Mouse (Mus musculus): ENCODE data around the gene Nxn. TPM values are rescaled to one million over a fixed set of nuclear protein-coding genes. Genes with fewer than 3 reads are reported as not detected.

Gene Nxn
- polyA plus RNA-seq, 1 experiment from 2014 or later: 32.2 TPM

DNA sequence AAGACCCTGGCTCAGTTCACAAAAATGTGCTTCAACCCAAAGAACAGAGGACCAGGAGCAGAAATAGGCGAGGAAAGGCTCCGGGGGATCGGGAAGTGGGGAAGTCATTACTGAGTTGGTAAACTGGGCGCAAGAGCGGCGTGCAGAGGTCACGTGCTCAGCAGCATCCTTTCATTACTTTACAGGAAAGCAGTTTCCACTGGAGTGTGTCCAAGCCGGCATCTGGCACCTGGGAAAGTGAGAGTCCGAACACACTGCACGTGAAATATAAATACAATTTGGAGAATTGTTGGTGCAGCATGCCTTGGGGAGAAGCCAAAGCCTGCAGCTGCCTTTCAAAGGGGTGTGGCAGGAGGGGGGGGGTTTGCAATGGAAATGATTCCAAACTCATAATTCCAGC is 2.5 kb upstream of the Nxn start:
- no peak for DNase-seq (ENCODE audit: low spot score)

DNA sequence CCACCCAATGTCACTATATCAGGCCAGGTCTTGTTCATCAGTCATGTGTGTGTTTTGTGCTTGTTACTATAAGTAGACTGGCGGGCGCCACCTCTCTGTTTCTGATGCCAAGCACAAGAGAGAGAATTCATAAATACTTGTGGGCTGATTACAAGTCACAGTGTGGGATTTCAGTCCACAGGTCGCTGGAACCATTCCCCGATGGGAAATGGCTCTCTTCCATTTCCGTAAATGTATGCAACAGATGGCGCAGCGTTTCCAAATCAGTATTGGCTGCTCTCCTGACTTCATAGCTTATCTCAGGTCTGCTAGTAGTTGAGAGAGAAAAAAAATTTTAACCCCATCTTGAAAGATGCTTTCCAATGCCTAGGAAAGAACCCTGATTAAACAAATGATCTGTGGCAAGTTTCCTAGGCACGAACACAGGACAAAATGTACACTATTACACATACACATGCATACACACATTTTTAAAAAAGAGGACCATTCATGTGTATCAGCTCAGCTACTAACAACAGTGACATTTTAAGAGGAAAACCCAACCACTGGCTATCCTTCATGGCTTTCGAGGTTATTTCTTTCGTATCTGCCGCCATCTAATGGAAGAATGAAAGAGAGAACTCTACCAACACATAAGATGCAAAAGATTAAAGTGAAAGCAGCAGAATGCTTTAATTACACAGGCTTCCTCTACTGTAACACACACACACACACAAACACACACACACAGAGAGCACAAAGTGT is 819 bp upstream of the Nxn start:
- peak; percentile 58 for DNase-seq (ENCODE audit: low spot score)

DNA sequence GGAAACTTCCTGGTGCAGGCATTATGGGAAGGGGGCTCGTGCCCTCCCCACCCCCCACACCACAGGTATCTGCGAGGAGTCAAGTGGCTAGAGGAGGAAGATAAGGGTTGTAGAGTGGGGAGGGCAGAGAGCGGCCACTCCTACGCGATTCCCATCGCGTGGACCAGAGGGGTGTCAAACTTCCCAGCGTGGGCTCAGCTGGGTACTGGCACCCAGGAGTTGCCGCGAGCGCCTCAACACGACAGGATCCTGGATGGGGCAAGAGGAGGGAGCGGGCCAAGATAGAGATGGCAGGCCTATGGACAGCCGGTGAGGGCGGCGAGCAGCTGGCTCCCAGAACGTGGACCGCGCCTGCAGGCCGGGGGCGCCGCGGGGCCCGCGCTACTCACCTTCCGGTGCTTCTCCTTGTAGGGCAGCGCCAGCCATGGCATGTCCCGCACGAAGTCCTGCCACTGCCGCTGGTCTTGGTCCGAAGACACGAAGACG is 585 bp downstream of the Nxn start:
- DNase-seq (ENCODE audit: low spot score): no peak

- peak; percentile 22 for DNase-seq (ENCODE audit: low spot score)
Measured at GRCm38 (mm10) chr11:76397650-76398311, 1.2 kb downstream of the Nxn start.

GRCm38 (mm10) chr11:76392996-76393395 is 5.9 kb downstream of the Nxn start:
- no peak for DNase-seq (ENCODE audit: low spot score)

DNA sequence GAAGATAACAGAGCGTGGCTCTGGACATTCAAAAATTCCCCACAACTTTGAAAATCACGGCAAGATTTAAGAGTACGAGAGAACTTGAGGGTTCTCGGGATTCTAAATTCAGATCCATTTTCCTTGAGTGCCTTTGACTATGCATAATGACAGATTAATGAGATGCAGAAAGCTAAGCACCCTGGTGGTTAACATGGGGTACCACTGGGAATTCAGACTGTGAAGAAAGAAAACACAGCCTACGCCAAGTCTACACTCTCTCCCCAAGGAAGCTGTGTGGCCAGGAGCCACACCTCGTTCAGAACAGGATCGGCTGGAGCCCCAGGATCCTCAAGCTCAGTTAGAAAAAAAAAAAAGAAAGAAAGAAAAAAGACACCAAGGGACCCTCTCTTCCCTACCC is 6.4 kb downstream of the Nxn start:
- no peak for DNase-seq (ENCODE audit: low spot score)

DNA sequence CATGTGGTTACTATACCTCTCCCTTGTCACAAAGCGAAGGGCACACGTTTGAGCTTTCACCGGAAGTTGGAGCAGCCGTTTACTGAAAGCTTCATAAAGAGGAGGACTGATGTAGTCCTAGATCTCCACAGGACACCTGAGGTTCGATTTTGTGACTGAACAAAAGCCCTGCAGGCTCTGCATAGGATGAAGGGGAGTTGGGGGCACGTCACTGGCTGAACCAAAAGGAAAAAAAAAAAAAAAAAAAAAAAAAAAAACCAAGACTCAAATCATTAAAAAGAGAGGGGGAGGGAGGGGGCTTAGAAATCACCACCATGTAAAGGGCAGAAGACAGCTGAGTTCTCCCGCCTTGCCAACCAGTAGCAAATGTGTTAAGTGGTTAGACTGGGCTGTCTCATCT is 10.2 kb downstream of the Nxn start:
- no peak for DNase-seq (ENCODE audit: low spot score)

- no peak for DNase-seq (ENCODE audit: low spot score)
Measured at GRCm38 (mm10) chr11:76387097-76387496, 11.8 kb downstream of the Nxn start.

- DNase-seq (ENCODE audit: low spot score): no peak
Measured at GRCm38 (mm10) chr11:76385746-76386145, 13.2 kb downstream of the Nxn start.

GRCm38 (mm10) chr11:76385017-76385416 is 13.9 kb downstream of the Nxn start:
- no peak for DNase-seq (ENCODE audit: low spot score)

GRCm38 (mm10) chr11:76384307-76384706 is 14.6 kb downstream of the Nxn start:
- DNase-seq (ENCODE audit: low spot score): no peak

GRCm38 (mm10) chr11:76382711-76383324 is 16.1 kb downstream of the Nxn start:
- no peak for DNase-seq (ENCODE audit: low spot score)

DNA sequence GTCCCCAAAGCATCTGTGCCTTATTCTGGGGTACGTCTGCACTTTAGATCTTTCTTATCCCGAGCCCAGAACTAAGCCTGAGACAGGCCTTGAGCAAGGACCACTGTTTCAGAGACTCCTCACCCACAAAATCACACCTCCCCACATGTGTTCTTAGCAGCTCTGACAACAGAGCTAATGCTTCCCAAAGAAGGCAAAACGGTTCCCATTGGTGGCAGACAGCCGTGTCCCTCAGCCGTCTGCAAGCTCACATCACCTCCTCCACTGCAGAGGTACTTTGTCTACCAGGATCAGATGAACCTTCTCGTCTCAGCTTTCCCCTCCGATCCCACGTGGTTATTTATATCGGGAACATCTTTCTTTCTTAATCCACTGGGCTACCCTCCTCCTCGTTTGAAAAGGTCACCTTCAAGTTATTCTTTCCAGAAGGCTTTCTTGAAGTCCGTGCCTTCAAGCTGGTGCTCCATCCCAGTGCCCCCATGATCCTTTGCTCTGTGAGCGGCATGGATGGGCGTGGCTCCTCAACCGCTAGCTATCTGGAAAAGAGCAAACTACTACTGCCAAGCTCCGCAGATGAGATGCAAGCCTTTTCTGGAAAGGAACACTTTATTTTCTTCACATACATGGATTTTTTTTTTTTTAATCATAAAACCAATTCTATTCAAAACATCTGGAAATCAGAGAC is 17.6 kb downstream of the Nxn start:
- no peak for DNase-seq (ENCODE audit: low spot score)

- no peak for DNase-seq (ENCODE audit: low spot score)
Measured at GRCm38 (mm10) chr11:76379921-76380544, 18.9 kb downstream of the Nxn start.

- DNase-seq (ENCODE audit: low spot score): no peak
Measured at GRCm38 (mm10) chr11:76376425-76376824, 22.5 kb downstream of the Nxn start.

GRCm38 (mm10) chr11:76374491-76375185 is 24.3 kb downstream of the Nxn start:
- DNase-seq (ENCODE audit: low spot score): no peak

GRCm38 (mm10) chr11:76372534-76372933 is 26.4 kb downstream of the Nxn start:
- no peak for DNase-seq (ENCODE audit: low spot score)

- no peak for DNase-seq (ENCODE audit: low spot score)
Measured at GRCm38 (mm10) chr11:76372120-76372519, 26.8 kb downstream of the Nxn start.

- no peak for DNase-seq (ENCODE audit: low spot score)
Measured at GRCm38 (mm10) chr11:76370491-76370890, 28.4 kb downstream of the Nxn start.

DNA sequence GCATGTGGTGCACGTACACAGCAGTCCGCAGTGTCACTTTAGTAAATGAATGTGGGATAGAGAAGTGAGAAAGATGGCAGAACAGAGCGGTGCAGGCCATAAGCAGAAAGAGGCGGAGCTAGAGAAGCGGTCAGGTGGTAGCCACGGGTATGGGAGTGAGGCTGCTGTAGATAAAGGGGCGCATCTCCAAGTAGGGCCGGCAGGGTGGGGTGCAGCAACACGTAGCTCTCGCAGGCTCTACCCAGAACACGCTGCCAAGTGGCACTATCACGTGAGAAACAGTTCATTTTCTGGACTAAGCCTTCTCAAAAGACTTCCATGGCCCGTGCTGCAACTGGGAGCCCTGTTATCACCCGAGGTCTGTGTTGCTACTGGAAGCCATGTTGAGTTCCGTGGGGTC is 32.2 kb downstream of the Nxn start:
- no peak for DNase-seq (ENCODE audit: low spot score)

DNA sequence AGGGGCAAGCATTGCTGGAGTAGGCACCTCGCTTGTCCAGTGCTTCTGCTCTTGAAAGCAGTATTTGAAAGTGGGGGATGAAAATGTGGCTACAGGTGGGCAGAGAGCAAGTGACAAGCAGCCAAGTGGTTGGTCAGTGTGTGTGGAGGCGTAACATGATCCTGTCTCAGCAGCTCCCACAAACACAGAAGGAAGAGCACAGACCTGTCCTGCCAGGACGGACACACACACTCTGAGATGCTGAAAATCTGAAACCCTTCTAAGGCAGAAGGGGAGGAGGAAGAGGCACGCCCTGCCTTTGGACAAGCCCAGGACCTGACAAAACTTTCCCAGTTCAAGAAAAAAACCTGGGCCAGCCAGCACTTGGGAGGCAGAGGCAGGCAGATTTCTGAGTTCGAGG is 34.9 kb downstream of the Nxn start:
- no peak for DNase-seq (ENCODE audit: low spot score)
